Mouse (Mus musculus) adrenal gland, adult 2 months (tissue): ENCODE measurements around the gene Nkrf. TPM values are rescaled to one million over a fixed set of nuclear protein-coding genes. Genes with fewer than 3 reads are reported as not detected.
"Not testable (repeated sequence)": the region's sequence is repeated elsewhere in the genome, so short reads cannot be mapped to it uniquely, and the experiment has no call there.

Source experiments
- DNase-seq: peaks from one replicate; pipeline ENCODE4 v3.0.0; 2021
- long read RNA-seq: library from polyadenylated mRNA; stranded (forward); transcript quantifications from one replicate; pipeline ENCODE4 v2.0.0, GENCODE M21; 2021
- polyA plus RNA-seq: library from polyadenylated mRNA; depleted of rRNA; stranded (reverse); fragments of >200 nt; gene quantifications from 2 replicates; pipeline ENCODE4 v1.2.3, GENCODE M21; 2012; rRNA removed
- total RNA-seq, 2 experiments: library from RNA; stranded (reverse); gene quantifications; 2 replicates each; pipeline ENCODE4 v1.2.3; 2021

Gene Nkrf
- total RNA-seq (10 to 100 TPM in 1 of 2 experiments, 1 to 10 TPM in 1; 9.2 to 15.3 TPM), polyA plus RNA-seq (0.09 and 0.12 TPM in 2 replicates)
- long read RNA-seq, partial matches to known transcripts, result 1 of 3 reads
- long read RNA-seq, other reads (novel, unspliced or antisense), result 0 of 3 reads

GRCm38 (mm10) chrX:36902321-36903114 is at the start of gene Nkrf:
Gene Nkrf (minus strand): TSS chrX:36902899.
- peak; percentile 42 for DNase-seq

DNA sequence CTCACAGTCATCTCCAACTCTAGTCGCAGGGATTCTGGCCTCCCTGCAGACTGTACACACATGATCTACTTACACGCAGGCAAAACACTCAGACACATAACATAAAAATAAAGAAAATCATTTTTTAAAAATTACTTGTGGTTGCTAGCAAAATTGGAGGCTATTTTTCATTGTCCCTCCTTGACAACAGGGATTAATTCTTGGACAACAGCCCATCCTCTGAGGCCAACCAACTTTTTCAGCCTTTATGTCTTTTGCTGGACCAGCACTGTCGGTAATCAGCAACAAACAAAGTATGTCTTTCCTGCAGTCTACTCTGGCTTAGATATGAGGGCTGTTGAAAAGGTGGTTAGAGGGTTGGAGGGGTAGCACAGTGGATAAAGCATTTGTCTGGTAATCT is 38.4 kb upstream of the Nkrf start:
- no peak for DNase-seq

- DNase-seq, result peak; percentile 63
Observed at GRCm38 (mm10) chrX:36939806-36940413, 37.2 kb upstream of the Nkrf start.

- DNase-seq, result no peak
Observed at GRCm38 (mm10) chrX:36935326-36935966, 32.7 kb upstream of the Nkrf start.

GRCm38 (mm10) chrX:36930574-36930973 is 27.9 kb upstream of the Nkrf start:
- DNase-seq, result no peak

DNA sequence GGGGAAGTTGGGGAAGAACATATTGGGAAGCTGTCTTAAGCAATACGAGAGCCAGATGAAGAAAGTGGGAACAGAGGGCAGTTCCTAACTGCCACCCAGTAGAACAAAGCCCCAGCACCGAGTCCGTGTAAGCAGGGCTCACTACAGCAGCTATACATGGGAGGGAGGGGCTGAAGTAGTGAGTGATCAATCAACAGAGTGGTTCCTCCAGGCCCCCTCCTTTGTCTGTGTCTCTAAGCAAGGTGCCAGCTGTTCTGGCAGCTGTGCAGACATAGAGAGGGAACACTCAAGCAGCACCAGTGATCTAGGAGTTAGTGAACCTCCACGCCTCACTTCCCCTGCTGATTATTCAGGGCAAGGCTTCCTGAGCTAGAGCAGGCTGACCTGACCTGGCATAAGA is 27.0 kb upstream of the Nkrf start:
- DNase-seq, result no peak

- no peak for DNase-seq
Observed at GRCm38 (mm10) chrX:36928791-36929190, 26.1 kb upstream of the Nkrf start.

DNA sequence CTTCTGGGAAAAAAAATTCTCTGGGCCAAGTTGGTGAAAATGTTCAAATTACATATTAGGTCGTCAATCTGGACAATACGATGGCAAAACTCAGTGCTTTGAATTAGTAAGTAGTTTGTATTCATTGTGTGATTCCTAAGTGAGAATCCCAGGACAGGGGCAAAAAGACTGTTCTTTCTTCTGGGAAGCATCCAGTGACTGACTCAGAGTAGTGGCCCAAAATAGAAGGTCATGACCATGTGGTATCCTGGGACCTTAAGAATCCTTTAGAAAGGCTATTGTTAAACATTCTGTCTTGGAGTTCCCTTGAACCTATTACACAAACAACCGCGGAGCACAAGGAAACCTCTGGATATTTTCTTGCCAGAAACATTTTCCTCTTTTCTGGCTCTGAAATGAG is 18.6 kb upstream of the Nkrf start:
- no peak for DNase-seq

- DNase-seq, result no peak
Observed at GRCm38 (mm10) chrX:36917749-36918148, 15.1 kb upstream of the Nkrf start.

- DNase-seq, result peak; percentile 32
Observed at GRCm38 (mm10) chrX:36911343-36911742, 8.6 kb upstream of the Nkrf start.

- DNase-seq, result no peak
Observed at GRCm38 (mm10) chrX:36906539-36906938, 3.8 kb upstream of the Nkrf start.

DNA sequence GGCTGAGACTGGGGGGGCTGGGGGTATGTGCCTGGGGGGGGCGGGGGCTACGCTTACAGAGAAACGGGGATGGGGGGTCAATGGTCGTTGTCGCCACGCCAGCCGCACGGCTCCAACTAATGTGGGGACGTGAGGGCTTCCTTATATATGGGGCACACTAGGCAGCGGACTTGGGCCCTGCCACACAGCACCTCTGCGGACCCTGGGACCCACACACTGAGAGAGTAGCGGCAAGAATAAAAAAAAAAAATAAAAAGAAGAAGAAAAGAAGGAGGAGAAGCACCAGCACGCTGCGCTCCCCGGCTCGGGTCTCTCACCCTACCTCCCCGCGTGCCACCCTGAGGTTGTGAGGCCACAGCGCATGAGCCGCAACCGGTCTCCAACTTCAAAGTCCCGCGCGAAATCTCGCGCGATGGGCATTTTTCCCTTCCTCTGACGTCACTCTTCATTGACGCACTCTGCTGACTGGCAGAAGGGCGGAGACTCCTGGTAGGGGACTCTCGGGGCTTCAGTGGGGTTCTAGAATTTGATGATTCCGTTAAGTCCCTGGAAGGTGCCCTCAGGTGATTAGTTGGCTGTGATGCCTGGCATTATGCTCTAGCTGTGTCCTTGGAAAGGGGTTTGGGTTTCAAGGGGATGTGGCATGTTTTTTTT is 543 bp upstream of the Nkrf start:
- peak; percentile 92 for DNase-seq

DNA sequence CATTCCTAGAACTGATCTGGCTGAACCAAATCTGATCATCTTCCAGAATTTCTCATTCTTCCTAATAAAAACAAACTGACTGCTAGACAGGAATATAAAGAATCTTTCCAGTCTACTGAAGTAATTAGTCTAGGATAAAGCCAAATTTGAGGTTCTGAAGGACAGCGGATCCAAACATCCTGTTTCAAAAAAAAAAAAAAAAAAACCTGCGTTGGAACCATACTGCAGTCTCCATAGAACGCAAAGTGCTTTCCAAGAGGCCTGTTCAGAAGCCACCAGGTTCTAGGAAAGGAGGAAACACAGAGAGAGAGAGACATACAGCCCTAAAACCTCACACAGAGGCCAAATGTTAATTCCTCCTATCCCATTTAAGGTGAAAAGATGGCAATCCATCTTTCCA is 1.0 kb downstream of the Nkrf start:
- no peak for DNase-seq

- not testable (repeated sequence) for DNase-seq
Observed at GRCm38 (mm10) chrX:36898931-36899330, 3.8 kb downstream of the Nkrf start.

DNA sequence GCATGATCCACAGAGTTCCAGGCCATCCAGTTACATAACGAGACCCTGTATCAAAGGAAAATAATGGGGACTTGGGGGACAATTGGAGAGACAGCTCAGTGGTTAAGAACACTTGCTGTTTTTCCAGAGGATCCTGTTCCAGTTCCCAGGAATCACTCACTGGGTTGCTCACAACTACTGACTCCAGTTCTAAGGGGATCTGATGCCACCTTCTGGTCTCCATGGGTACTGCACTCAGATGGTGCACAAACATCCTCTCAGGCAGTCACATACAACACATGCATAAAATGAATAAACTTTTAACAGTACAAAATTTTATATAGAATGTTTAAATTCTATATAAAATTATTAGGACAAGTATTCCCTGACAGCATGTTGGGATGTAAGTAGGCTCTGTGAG is 18.0 kb downstream of the Nkrf start:
- DNase-seq, result no peak

GRCm38 (mm10) chrX:36874704-36875128 is 28.0 kb downstream of the Nkrf start:
- DNase-seq, result no peak

DNA sequence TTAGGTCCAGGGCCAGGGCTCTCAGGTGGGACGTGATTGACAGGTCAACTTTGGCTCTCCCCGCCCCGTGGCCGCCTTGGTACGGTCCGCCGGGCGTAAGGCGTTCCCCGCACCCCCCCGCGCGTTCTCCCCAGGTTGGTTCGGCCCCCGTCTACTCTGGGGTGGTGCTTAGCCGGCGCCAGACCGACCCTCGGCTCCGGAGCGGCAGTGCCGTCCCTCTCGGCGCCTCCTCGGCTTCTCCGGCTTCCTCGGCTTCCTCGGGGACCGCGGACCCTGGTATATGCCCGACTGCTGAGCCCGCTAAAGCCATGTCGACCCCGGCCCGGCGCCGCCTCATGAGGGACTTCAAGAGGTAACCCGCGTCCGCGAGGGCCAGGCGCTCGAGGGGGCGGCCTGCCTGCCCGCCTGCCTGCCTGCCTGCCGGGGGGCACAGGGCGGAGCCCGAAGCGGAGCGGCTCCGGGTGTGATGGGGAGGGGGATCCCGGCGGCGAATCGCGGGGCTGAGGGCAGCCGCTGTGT is 28.5 kb downstream of the Nkrf start:
- peak; percentile 92 for DNase-seq

DNA sequence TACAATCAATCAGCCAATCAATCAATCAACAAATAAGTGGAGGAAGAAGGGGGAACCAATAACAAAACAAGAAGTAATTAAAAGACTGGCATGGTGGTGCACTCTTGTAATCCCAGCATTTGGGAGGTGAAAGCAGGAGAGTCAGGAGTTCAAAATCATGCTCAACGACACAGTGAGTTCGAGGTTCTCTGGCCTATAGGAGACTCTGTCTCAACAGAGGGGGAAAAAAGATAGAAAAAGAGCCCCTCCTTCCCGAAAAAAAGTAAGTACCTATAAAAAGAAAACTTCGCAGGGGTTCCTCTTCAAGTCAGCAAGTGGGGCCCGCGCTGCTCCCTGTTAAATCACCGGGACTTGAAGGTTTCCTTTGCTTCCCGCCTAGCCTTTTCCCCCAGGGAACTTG is 28.9 kb downstream of the Nkrf start, which contains the start of the genes Ube2a and C330007P06Rik:
Gene Ube2a, plus strand, starts transcription at position 136 of the 400 bp plus-strand sequence.
Gene C330007P06Rik, minus strand, starts transcription at position 347 of the 400 bp plus-strand sequence.
- DNase-seq, result no peak

DNA sequence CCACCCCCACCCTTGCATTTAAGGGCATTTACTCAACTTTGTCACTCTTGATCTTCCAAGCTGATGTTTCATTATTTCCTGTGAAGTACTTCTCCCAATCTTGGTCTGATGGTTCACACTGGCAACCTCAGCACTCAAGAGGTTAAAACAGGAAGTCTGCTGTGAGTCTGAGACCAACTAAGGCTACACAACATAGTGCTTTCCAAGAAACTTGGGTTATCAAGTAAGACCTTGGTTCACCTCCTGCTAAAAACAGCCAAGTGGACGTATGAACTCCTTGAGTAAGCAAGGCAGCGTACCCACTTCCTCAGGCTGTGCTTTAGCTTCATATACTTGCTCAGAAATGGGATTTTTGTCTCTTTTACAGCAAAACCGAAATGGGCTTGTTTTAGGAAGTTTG is 32.3 kb downstream of the Nkrf start:
- DNase-seq, result no peak

DNA sequence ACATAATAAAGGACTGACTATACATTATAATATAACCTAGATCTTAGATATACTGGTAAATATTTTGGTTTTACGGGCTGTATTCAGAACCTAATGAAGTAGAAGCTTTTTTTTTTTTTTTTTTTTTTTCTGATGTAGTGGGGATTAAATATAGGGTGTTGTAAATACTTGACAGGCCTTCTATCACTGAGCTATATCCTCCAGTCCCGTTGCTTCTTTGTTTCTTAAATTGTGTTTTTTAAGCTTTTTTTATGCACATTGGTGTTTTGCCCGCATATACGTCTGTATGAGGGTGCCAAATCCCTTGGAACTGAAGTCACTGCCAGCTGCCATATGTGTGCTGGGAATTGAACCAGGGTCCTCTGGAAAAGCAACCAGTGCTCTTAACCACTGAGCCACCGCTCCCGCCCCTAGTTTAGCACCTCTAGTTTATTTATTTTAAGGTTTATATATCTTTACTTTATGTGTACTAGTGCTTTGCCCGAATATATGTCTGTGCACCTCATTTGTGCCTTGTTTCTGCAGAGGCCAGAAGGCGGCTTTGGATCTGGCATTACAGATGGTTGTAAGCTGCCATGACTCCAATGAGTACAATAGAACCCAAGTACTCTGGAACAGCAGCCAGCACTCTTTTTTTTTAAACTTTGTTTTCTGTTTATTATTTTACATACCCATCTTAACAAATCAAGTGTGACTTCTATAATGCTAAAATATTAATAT is 37.9 kb downstream of the Nkrf start:
- DNase-seq, result no peak
